Mouse (Mus musculus) heart, adult 2 months (tissue): ENCODE results near the gene Gm13276.
"Not testable (repeated sequence)": the region's sequence is repeated elsewhere in the genome, so short reads cannot be mapped to it uniquely, and the experiment has no call there.

Source experiments
- CTCF ChIP-seq: fragments of 200-600 bp; IDR thresholded peaks from 2 replicates; pipeline ENCODE4 v1.8.1; 2022; ENCODE audit warnings: antibody characterized with exemption, mild to moderate bottlenecking, moderate library complexity
- POLR2A ChIP-seq: fragments of 200-500 bp; IDR thresholded peaks from 2 replicates; pipeline ENCODE4 v1.6.1; 2011; ENCODE audit warnings: mild to moderate bottlenecking, low read depth, low read length, control low read depth; ENCODE audit not compliant: insufficient read depth

GRCm38 (mm10) chr4:88781831-88782230 lies 3.7 kb upstream of the Gm13276 start, which contains the start of gene Ifnz:
- not testable (repeated sequence) for TF ChIP-seq CTCF, POLR2A
